Mouse (Mus musculus): ENCODE measurements at regions not wholly inside any gene's neighbourhood (a gene's known extent, or its start where the extent isn't known, plus 50 kb on each side); places are given as distances from the start of the nearest gene placed in this dataset.

- Histone ChIP-seq H3K4me3 (ENCODE audit: low read depth, low read length) (no peak overlapping the region), H3K9me3 (ENCODE audit: low read length) (no peaks in the 10 kb centered on the region), H3K4me2 (replicated peaks; ENCODE audit: low read depth, low read length) (no peak overlapping the region), H3K36me3 (ENCODE audit: insufficient read depth, low read length) (no peaks in the 10 kb centered on the region), H3K9ac (replicated peaks; ENCODE audit: low read depth) (no peak overlapping the region), H3K4me1 (ENCODE audit: insufficient read depth, low read depth, low read length) (no peaks in the 10 kb centered on the region), H3K27ac (ENCODE audit: low read length) (no peak overlapping the region), H3K27me3 (replicated peaks; ENCODE audit: insufficient read depth, low read length) (no peaks in the 10 kb centered on the region)
- no peak for DNase-seq (ENCODE audit: low spot score)
- 56% methylated on average over 5 of the region's 5 CpGs for WGBS
- TF ChIP-seq CTCF (IDR thresholded peaks at IDR 0.05) (no peak), EP300 (IDR thresholded peaks at IDR 0.05) (no peak)
- ATAC-seq, result no peak
Observed at GRCm38 (mm10) chr8:18115333-18116044, 862.6 kb downstream of the Defb40 start.

GRCm38 (mm10) chr8:18113262-18113661, 864.8 kb downstream of the Defb40 start:
- Histone ChIP-seq H3K9me3 (ENCODE audit: low read length) (no peaks in the 10 kb centered on the region), H3K27me3 (replicated peaks; ENCODE audit: insufficient read depth, low read length) (no peaks in the 10 kb centered on the region), H3K27ac (ENCODE audit: low read length) (no peak overlapping the region), H3K4me3 (ENCODE audit: low read depth, low read length) (no peak overlapping the region), H3K4me2 (replicated peaks; ENCODE audit: low read depth, low read length) (no peak overlapping the region), H3K4me1 (ENCODE audit: insufficient read depth, low read depth, low read length) (no peaks in the 10 kb centered on the region), H3K36me3 (ENCODE audit: insufficient read depth, low read length) (no peaks in the 10 kb centered on the region), H3K9ac (replicated peaks; ENCODE audit: low read depth) (no peak overlapping the region)
- 73% methylated on average over 5 of the region's 5 CpGs for WGBS
- ATAC-seq, result no peak
- DNase-seq (ENCODE audit: low spot score), result no peak
- TF ChIP-seq EP300 (IDR thresholded peaks at IDR 0.05), result no peak
- no peak for TF ChIP-seq CTCF (IDR thresholded peaks at IDR 0.05)

- H3K9ac ChIP-seq (replicated peaks; ENCODE audit: low read depth), result no peak overlapping the region
- DNase-seq (ENCODE audit: low spot score) (no peak), ATAC-seq (no peak)
- no peak overlapping the region for H3K27ac ChIP-seq (ENCODE audit: low read length)
- no peaks in the 10 kb centered on the region for H3K27me3 ChIP-seq (replicated peaks; ENCODE audit: insufficient read depth, low read length)
- no peaks in the 10 kb centered on the region for H3K9me3 ChIP-seq (ENCODE audit: low read length)
- H3K36me3 ChIP-seq (ENCODE audit: insufficient read depth, low read length), result no peaks in the 10 kb centered on the region
- WGBS, result 75% methylated on average over 2 of the region's 2 CpGs
- H3K4me3 ChIP-seq (ENCODE audit: low read depth, low read length), result no peak overlapping the region
- H3K4me1 ChIP-seq (ENCODE audit: insufficient read depth, low read depth, low read length), result no peaks in the 10 kb centered on the region
- TF ChIP-seq CTCF (IDR thresholded peaks at IDR 0.05) (no peak), EP300 (IDR thresholded peaks at IDR 0.05) (no peak)
- no peak overlapping the region for H3K4me2 ChIP-seq (replicated peaks; ENCODE audit: low read depth, low read length)
Observed at GRCm38 (mm10) chr8:18109480-18109879, 868.6 kb downstream of the Defb40 start.

- no peak overlapping the region for H3K4me2 ChIP-seq (replicated peaks; ENCODE audit: low read depth, low read length)
- TF ChIP-seq EP300 (IDR thresholded peaks at IDR 0.05), result no peak
- TF ChIP-seq CTCF (IDR thresholded peaks at IDR 0.05), result no peak
- DNase-seq (ENCODE audit: low spot score), result no peak
- H3K36me3 ChIP-seq (ENCODE audit: insufficient read depth, low read length), result no peaks in the 10 kb centered on the region
- H3K27ac ChIP-seq (ENCODE audit: low read length), result no peak overlapping the region
- no peak for ATAC-seq
- no peaks in the 10 kb centered on the region for H3K4me1 ChIP-seq (ENCODE audit: insufficient read depth, low read depth, low read length)
- no peaks in the 10 kb centered on the region for H3K27me3 ChIP-seq (replicated peaks; ENCODE audit: insufficient read depth, low read length)
- H3K9ac ChIP-seq (replicated peaks; ENCODE audit: low read depth), result no peak overlapping the region
- H3K4me3 ChIP-seq (ENCODE audit: low read depth, low read length), result no peak overlapping the region
- no peaks in the 10 kb centered on the region for H3K9me3 ChIP-seq (ENCODE audit: low read length)
- WGBS, result 50% methylated on average over 2 of the region's 2 CpGs
Observed at GRCm38 (mm10) chr8:18106827-18107226, 871.2 kb downstream of the Defb40 start.

GRCm38 (mm10) chr8:18065456-18065855, 912.6 kb downstream of the Defb40 start:
- TF ChIP-seq CTCF (IDR thresholded peaks at IDR 0.05) (no peak), EP300 (IDR thresholded peaks at IDR 0.05) (no peak)
- no peaks in the 10 kb centered on the region for H3K9me3 ChIP-seq (ENCODE audit: low read length)
- no peak for ATAC-seq
- H3K27ac ChIP-seq (ENCODE audit: low read length), result no peak overlapping the region
- no peak overlapping the region for H3K4me2 ChIP-seq (replicated peaks; ENCODE audit: low read depth, low read length)
- no peaks in the 10 kb centered on the region for H3K27me3 ChIP-seq (replicated peaks; ENCODE audit: insufficient read depth, low read length)
- no peak overlapping the region for H3K9ac ChIP-seq (replicated peaks; ENCODE audit: low read depth)
- no peak overlapping the region for H3K4me3 ChIP-seq (ENCODE audit: low read depth, low read length)
- 39% methylated on average over 3 of the region's 3 CpGs for WGBS
- H3K4me1 ChIP-seq (ENCODE audit: insufficient read depth, low read depth, low read length), result no peaks in the 10 kb centered on the region
- H3K36me3 ChIP-seq (ENCODE audit: insufficient read depth, low read length), result no peaks in the 10 kb centered on the region
- no peak for DNase-seq (ENCODE audit: low spot score)

- ATAC-seq (no peak), DNase-seq (ENCODE audit: low spot score) (no peak)
- H3K4me1 ChIP-seq (ENCODE audit: insufficient read depth, low read depth, low read length), result no peaks in the 10 kb centered on the region
- H3K4me3 ChIP-seq (ENCODE audit: low read depth, low read length), result no peak overlapping the region
- TF ChIP-seq EP300 (IDR thresholded peaks at IDR 0.05), result no peak
- no peak for TF ChIP-seq CTCF (IDR thresholded peaks at IDR 0.05)
- no peaks in the 10 kb centered on the region for H3K9me3 ChIP-seq (ENCODE audit: low read length)
- WGBS, result 67% methylated on average over 2 of the region's 2 CpGs
- no peak overlapping the region for H3K27ac ChIP-seq (ENCODE audit: low read length)
- H3K4me2 ChIP-seq (replicated peaks; ENCODE audit: low read depth, low read length), result no peak overlapping the region
- H3K9ac ChIP-seq (replicated peaks; ENCODE audit: low read depth), result no peak overlapping the region
- no peaks in the 10 kb centered on the region for H3K27me3 ChIP-seq (replicated peaks; ENCODE audit: insufficient read depth, low read length)
- no peaks in the 10 kb centered on the region for H3K36me3 ChIP-seq (ENCODE audit: insufficient read depth, low read length)
Observed at GRCm38 (mm10) chr8:18059526-18059925, 918.5 kb downstream of the Defb40 start.

GRCm38 (mm10) chr8:18021196-18021595, 956.9 kb downstream of the Defb40 start:
- no peak for DNase-seq (ENCODE audit: low spot score)
- H3K4me2 ChIP-seq (replicated peaks; ENCODE audit: low read depth, low read length), result no peak overlapping the region
- 40% methylated on average over 2 of the region's 2 CpGs for WGBS
- H3K27ac ChIP-seq (ENCODE audit: low read length), result no peak overlapping the region
- no peak overlapping the region for H3K4me3 ChIP-seq (ENCODE audit: low read depth, low read length)
- H3K4me1 ChIP-seq (ENCODE audit: insufficient read depth, low read depth, low read length), result no peaks in the 10 kb centered on the region
- H3K27me3 ChIP-seq (replicated peaks; ENCODE audit: insufficient read depth, low read length), result no peaks in the 10 kb centered on the region
- TF ChIP-seq EP300 (IDR thresholded peaks at IDR 0.05) (no peak), CTCF (IDR thresholded peaks at IDR 0.05) (no peak)
- H3K36me3 ChIP-seq (ENCODE audit: insufficient read depth, low read length), result no peaks in the 10 kb centered on the region
- no peak for ATAC-seq
- no peaks in the 10 kb centered on the region for H3K9me3 ChIP-seq (ENCODE audit: low read length)
- no peak overlapping the region for H3K9ac ChIP-seq (replicated peaks; ENCODE audit: low read depth)
